10 mouse cellular contexts compared by ENCODE assay signal in the genomic region with DNA sequence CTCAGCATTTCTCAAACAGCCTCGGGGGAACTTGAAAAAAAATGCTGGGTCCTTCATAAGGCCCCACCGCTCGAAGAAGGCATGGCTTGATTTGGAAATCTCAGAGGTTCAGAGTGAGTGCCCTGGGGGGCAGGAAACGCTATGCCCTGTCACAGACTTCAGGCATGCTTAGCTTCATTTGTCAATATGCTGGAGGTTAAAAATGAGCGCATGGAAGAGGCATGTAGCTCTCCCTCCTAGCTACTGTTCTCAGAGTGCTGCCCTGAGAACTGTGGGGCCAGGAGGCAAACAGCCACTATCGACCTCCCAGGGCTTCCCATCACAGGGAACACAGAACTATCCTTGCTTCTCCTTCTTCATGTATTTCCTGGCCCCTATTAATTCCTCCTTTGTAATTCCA. TPM values are rescaled to one million over a fixed set of nuclear protein-coding genes. Genes with fewer than 3 reads are reported as not detected.
DNase-seq lines count a peak whose midpoint lies in the region; ATAC-seq lines count a peak whose summit lies in the region.
"Had no signal": no experiment of that assay in that cellular context is flagged by ENCODE, and none has a peak within 500 bp of the region (broad histone marks: within the 10 kb centered on the region; RNA-seq: fewer than 3 reads in every experiment).

No protein-coding gene starts in this region.

- H3K27me3 ChIP-seq in neural tube, embryonic 12.5 days (replicated peaks) = peaks cover 8% of the 10 kb centered on the region; the same call in 1 of the 2 replicates
- no peaks in the 10 kb centered on the region for H3K27me3 ChIP-seq in neural tube, embryonic 15.5 days (replicated peaks)
- H3K27me3 ChIP-seq in forebrain, embryonic 14.5 days (replicated peaks; ENCODE audit: control insufficient read depth, insufficient read depth, low read length) = no peaks in the 10 kb centered on the region
- H3K27me3 ChIP-seq in limb, embryonic 10.5 days (ENCODE audit: low read depth, poor library complexity, severe bottlenecking) = no peaks in the 10 kb centered on the region
- peaks cover 14% of the 10 kb centered on the region for H3K27me3 ChIP-seq in neural tube, embryonic 13.5 days

- no peak overlapping the region for H3K4me2 ChIP-seq in neural tube, embryonic 12.5 days (replicated peaks)
- H3K4me2 ChIP-seq in neural tube, embryonic 15.5 days = no peak overlapping the region
- peak overlapping the region; percentile 29; the same call in 1 of the 2 replicates for H3K4me2 ChIP-seq in forebrain, embryonic 14.5 days (ENCODE audit: low read length)
- no peak overlapping the region for H3K4me2 ChIP-seq in neural tube, embryonic 13.5 days

- H3K4me3 ChIP-seq in neural tube, embryonic 12.5 days = no peak overlapping the region
- no peak overlapping the region for H3K4me3 ChIP-seq in neural tube, embryonic 15.5 days (replicated peaks)
- H3K4me3 ChIP-seq in forebrain, embryonic 14.5 days (ENCODE audit: low read depth, low read length) = no peak overlapping the region
- H3K4me3 ChIP-seq in limb, embryonic 10.5 days = no peak overlapping the region
- no peak overlapping the region for H3K4me3 ChIP-seq in neural tube, embryonic 13.5 days

- H3K4me1 ChIP-seq in neural tube, embryonic 12.5 days = peaks cover 13% of the 10 kb centered on the region
- H3K4me1 ChIP-seq in neural tube, embryonic 15.5 days = peaks cover 10% of the 10 kb centered on the region
- H3K4me1 ChIP-seq in forebrain, embryonic 14.5 days (ENCODE audit: control insufficient read depth, insufficient read depth, low read length) = peaks cover 44% of the 10 kb centered on the region
- H3K4me1 ChIP-seq in limb, embryonic 10.5 days = peaks cover 25% of the 10 kb centered on the region
- H3K4me1 ChIP-seq in neural tube, embryonic 13.5 days (replicated peaks) = peaks cover 27% of the 10 kb centered on the region

- ATAC-seq in neural tube, embryonic 12.5 days (ENCODE audit: low FRiP score, low read depth) = 0 out of 2 replicates have a peak, but pooled peaks have one; percentile 31
- ATAC-seq in neural tube, embryonic 15.5 days (ENCODE audit: low FRiP score) = no peak
- 0 out of 2 replicates have a peak, but pooled peaks have one; percentile 0 for ATAC-seq in forebrain, embryonic 14.5 days
- no peak for ATAC-seq in neural tube, embryonic 13.5 days (ENCODE audit: low read depth)
- ATAC-seq: inflammation-experienced regulatory T-cells, adult 6 months had no signal

- H3K9me3 ChIP-seq in neural tube, embryonic 12.5 days = no peaks in the 10 kb centered on the region
- H3K9me3 ChIP-seq in neural tube, embryonic 15.5 days (replicated peaks) = no peaks in the 10 kb centered on the region
- no peaks in the 10 kb centered on the region for H3K9me3 ChIP-seq in forebrain, embryonic 14.5 days (replicated peaks; ENCODE audit: control insufficient read depth, low read length)
- no peaks in the 10 kb centered on the region for H3K9me3 ChIP-seq in limb, embryonic 10.5 days (replicated peaks)
- no peaks in the 10 kb centered on the region for H3K9me3 ChIP-seq in neural tube, embryonic 13.5 days

- H3K36me3 ChIP-seq in neural tube, embryonic 12.5 days = no peaks in the 10 kb centered on the region
- no peaks in the 10 kb centered on the region for H3K36me3 ChIP-seq in neural tube, embryonic 15.5 days
- no peaks in the 10 kb centered on the region for H3K36me3 ChIP-seq in forebrain, embryonic 14.5 days (ENCODE audit: control insufficient read depth, insufficient read depth, low read length)
- no peaks in the 10 kb centered on the region for H3K36me3 ChIP-seq in limb, embryonic 10.5 days
- no peaks in the 10 kb centered on the region for H3K36me3 ChIP-seq in neural tube, embryonic 13.5 days

- DNase-seq in forebrain, embryonic 14.5 days (ENCODE audit: low spot score) = no peak
- no peak for DNase-seq in limb, embryonic 10.5 days (ENCODE audit: low spot score)
- no peak for DNase-seq in adrenal gland, adult 2 months
- no peak for DNase-seq in urinary bladder, postnatal 25 days (ENCODE audit: low spot score)
- DNase-seq: cerebellum, postnatal 14 days; lung, adult 2 months had no signal

- WGBS in neural tube, embryonic 12.5 days = 57% methylated on average over 6 of the region's 6 CpGs
- WGBS in neural tube, embryonic 15.5 days = 62% methylated on average over 6 of the region's 6 CpGs
- WGBS in forebrain, embryonic 14.5 days = 12% methylated on average over 6 of the region's 6 CpGs
- WGBS in limb, embryonic 10.5 days = 59% methylated on average over 6 of the region's 6 CpGs
- WGBS in neural tube, embryonic 13.5 days = 64% methylated on average over 6 of the region's 6 CpGs

- H3K9ac ChIP-seq in neural tube, embryonic 12.5 days = no peak overlapping the region
- H3K9ac ChIP-seq in neural tube, embryonic 15.5 days (replicated peaks) = no peak overlapping the region
- H3K9ac ChIP-seq in forebrain, embryonic 14.5 days (ENCODE audit: low read length) = peak overlapping the region; percentile 37
- H3K9ac ChIP-seq in neural tube, embryonic 13.5 days = peak overlapping the region; percentile 47; the same call in 1 of the 2 replicates

- no peak overlapping the region for H3K27ac ChIP-seq in neural tube, embryonic 12.5 days
- H3K27ac ChIP-seq in neural tube, embryonic 15.5 days (replicated peaks) = no peak overlapping the region
- peak overlapping the region; percentile 79 for H3K27ac ChIP-seq in forebrain, embryonic 14.5 days (ENCODE audit: low read depth, low read length)
- H3K27ac ChIP-seq in limb, embryonic 10.5 days = peak overlapping the region; percentile 50
- 0 out of 2 replicates have a peak overlapping the region, but pooled peaks have one; percentile 54 for H3K27ac ChIP-seq in neural tube, embryonic 13.5 days (replicated peaks)

RNA-seq across cellular contexts. Expression of gene Lrrc1, which starts 47.5 kb away (rescaled TPM):
- 6.8 and 7.0 TPM in 2 replicates for polyA plus RNA-seq in neural tube, embryonic 12.5 days (2016; fragmentation: Nextera tagmentation; extraction: Ambion mirVana)
- polyA plus RNA-seq in neural tube, embryonic 15.5 days (2015; fragmentation: Nextera tagmentation; extraction: Ambion mirVana) = 4.8 and 8.6 TPM in 2 replicates
- 8.2 and 10.6 TPM in 2 replicates for polyA plus RNA-seq in forebrain, embryonic 14.5 days (2014; fragmentation: Nextera tagmentation; extraction: Ambion mirVana)
- polyA plus RNA-seq in limb, embryonic 10.5 days (2016; fragmentation: Nextera tagmentation; extraction: Ambion mirVana) = 4.9 and 5.4 TPM in 2 replicates
- 6.0 and 6.1 TPM in 2 replicates for polyA plus RNA-seq in neural tube, embryonic 13.5 days (2015; fragmentation: Nextera tagmentation; extraction: Ambion mirVana)
- 10 to 100 TPM; 10.0 to 15.1 TPM for total RNA-seq in adrenal gland, adult 2 months (2021)
- 10.7 and 22.8 TPM in 2 replicates for polyA plus RNA-seq in adrenal gland, adult 2 months (2012; rRNA removed)

Comparison
In these comparisons a context has a peak if more than half of its experiments do, and no peak if none do; other contexts are left out.
1. ATAC-seq: peak in neural tube, embryonic 12.5 days (single experiment) and forebrain, embryonic 14.5 days (single experiment); none in neural tube, embryonic 15.5 days (single experiment) and neural tube, embryonic 13.5 days (single experiment).
2. H3K27ac ChIP-seq: peak in forebrain, embryonic 14.5 days (single experiment), limb, embryonic 10.5 days (single experiment) and neural tube, embryonic 13.5 days (single experiment); none in neural tube, embryonic 12.5 days (single experiment) and neural tube, embryonic 15.5 days (single experiment).
3. H3K9ac ChIP-seq: peak in forebrain, embryonic 14.5 days (single experiment) and neural tube, embryonic 13.5 days (single experiment); none in neural tube, embryonic 12.5 days (single experiment) and neural tube, embryonic 15.5 days (single experiment).